Mouse (Mus musculus): ENCODE results near the gene Itm2c.

Gene Itm2c

DNA sequence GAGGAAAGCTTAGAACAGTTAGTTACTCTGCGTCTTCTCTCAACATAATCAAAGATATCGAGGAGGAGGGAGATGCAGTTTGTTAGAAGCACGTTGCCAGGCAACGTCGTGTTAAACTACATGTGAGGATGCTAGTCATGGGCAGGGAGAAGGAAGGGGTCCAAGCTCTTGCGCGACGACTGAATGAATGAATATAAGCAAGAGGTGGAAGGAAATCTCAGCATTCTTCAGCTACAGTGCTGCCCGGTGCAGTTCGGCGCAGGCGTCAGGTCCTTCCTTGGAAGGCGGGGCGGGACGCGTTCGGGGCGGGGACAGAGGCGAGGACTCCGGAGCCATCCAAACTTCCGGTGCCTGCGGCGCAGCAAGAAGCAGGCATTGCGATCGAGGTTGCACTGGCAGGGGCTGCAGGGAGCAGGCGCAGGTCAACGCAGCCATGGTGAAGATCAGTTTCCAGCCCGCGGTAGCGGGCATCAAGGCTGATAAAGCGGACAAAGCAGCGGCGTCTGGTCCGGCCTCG lies at the start of gene Itm2c:
Itm2c (plus strand) TSS at position 51 of the 517 bp plus-strand sequence.
- DNase-seq, result peak; percentile 90

DNA sequence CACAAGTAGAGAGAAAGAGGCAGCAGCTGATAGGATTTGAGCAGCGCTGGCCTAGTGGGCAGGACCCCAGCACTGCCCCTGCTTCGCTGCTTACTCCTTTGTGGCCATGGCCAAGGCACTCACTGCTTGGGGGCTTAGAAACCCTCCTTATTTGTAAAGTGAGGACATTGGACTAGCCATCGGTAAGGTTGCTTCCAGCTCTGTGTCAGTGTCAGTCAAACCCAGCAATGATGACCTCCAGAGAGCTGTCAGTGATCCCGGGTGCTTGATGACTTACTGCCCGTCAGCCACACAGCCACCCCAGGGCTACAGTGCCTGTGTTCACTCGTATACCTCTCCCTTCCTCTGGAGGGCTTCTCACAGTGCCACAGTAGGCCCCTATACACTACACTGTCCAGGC lies 49.1 kb upstream of the Itm2c start:
- DNase-seq, result no peak

DNA sequence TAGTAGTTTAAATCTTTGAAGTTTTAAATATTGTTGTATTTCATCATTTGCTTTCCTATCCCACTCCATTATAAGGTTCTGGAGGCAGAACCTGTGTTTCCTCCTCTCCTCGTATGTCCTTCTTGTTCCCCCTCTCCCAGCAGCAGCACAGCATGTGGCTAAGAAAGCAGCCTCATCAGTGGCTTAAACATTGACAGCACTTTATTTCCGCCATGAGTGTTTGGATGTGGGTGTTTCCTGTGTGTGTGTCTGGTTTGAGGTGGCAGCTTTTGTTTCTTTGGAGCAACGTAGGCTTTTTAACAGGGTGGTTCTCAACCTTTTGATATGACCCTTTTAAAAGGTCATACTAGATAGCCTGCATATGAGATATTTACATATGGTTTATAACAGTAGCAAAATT lies 48.6 kb upstream of the Itm2c start:
- no peak for DNase-seq

- DNase-seq, result no peak
Measured at GRCm38 (mm10) chr1:85849016-85849415, 45.1 kb upstream of the Itm2c start.

- DNase-seq, result no peak
Measured at GRCm38 (mm10) chr1:85850851-85851250, 43.2 kb upstream of the Itm2c start.

- DNase-seq, result peak; percentile 69
Measured at GRCm38 (mm10) chr1:85852996-85853689, 40.9 kb upstream of the Itm2c start.

- no peak for DNase-seq
Measured at GRCm38 (mm10) chr1:85853865-85854264, 40.2 kb upstream of the Itm2c start.

DNA sequence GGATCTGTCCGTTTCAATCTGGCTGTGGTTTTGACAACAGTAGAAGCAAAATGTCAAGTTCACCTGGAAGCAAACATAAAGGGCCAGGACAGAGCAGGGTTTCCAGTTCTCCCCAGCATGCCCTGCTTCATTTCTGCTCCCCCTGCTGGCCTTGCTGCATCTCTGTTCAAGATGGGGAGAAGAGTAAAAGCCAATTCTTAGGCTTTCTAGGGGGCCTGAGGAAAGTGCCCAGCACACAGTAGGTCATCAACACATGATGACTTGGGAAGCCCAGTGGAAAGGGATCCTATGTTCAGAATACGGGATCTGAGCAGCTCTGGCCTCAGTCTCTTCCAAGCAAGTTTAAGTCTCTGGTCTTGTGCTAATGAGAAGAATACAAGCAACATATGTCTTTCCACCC lies 39.6 kb upstream of the Itm2c start:
- no peak for DNase-seq

DNA sequence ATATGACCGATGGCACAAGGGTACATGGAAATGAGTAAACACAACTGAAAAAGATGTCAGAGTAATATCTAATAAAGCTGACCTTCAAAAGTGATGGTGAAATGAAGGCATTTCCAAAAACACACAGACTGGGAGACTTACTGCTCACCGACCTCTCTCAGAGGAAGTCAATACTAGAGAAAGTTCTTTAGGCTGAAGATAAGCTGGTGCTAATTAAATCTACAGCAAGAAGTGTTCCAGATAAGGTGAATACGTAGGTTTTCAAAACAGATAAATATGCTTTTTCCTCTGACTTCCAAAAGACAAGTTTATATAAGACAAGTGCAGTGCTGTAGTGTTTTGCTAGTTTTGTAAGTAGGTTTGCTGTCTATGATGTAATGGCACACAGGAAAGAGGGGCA lies 37.8 kb upstream of the Itm2c start:
- DNase-seq, result no peak

- DNase-seq, result no peak
Measured at GRCm38 (mm10) chr1:85857261-85857754, 36.8 kb upstream of the Itm2c start.

DNA sequence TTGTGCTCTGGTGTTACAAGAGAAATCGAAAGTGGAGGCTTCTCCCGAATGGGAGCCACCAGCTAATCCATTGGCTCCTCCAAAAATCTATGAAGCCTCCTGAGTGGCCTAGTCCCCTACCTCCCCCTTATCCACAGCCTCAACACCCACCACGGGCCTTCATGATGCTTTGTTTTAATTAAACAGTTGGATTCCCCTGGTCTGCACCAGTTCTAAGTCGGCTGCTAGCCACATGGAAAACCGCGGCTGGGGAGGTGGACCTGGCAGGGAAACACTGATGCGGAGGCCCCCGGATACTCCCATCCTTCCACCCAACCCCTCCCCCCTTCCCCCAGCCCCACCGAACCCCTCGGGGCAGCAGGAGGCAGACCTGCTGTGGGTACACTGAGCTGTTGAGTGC lies 29.7 kb upstream of the Itm2c start:
- no peak for DNase-seq

GRCm38 (mm10) chr1:85870001-85870400 lies 24.1 kb upstream of the Itm2c start:
- DNase-seq, result peak; percentile 66

- peak; percentile 32 for DNase-seq
Measured at GRCm38 (mm10) chr1:85870546-85870945, 23.5 kb upstream of the Itm2c start.

- no peak for DNase-seq
Measured at GRCm38 (mm10) chr1:85882003-85882402, 12.1 kb upstream of the Itm2c start.

DNA sequence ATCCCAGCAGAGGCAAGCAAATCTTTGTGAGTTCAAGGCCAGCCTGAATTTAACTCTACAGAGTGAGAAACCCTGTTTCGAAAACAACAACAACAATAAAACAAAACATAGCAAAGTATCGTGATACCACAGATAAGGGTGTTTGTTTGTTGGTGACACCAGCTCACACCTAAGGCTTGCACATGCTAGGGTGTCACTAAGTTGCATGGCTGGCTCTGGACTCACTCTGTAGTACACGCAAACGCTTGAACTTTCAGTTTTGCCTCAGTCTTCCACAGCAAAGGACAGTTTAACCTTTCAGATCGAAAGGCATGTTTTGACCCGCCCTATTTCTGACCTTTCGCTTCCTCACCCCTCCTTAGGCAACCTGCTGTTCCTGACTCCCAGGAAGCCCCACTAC lies 6.9 kb upstream of the Itm2c start:
- no peak for DNase-seq

GRCm38 (mm10) chr1:85894748-85895360 lies 773 bp downstream of the Itm2c start:
- peak; percentile 70 for DNase-seq

DNA sequence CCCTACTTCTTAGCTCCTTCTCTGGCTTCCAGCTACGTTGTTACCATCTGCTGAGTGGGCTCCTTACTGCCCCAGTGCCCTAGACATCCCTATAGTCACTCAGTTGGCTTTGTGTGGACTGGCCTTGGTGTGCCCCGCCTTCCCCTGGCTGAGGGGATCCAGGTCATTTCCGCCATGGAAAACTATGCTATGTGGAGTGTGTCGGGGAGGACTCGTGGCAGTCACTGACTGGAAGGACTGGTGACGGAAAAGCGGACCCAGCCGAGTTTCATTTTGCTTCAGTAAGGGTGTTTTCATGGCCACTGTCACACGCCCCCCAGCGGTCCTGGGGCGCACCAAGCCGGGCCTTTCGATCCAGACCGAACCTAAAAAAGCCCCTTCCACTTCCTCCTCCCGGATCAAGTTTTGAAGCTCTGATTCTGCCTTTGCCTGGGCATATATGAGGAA lies 1.3 kb downstream of the Itm2c start:
- peak; percentile 74 for DNase-seq

GRCm38 (mm10) chr1:85896110-85896509 lies 2.0 kb downstream of the Itm2c start:
- DNase-seq, result no peak

DNA sequence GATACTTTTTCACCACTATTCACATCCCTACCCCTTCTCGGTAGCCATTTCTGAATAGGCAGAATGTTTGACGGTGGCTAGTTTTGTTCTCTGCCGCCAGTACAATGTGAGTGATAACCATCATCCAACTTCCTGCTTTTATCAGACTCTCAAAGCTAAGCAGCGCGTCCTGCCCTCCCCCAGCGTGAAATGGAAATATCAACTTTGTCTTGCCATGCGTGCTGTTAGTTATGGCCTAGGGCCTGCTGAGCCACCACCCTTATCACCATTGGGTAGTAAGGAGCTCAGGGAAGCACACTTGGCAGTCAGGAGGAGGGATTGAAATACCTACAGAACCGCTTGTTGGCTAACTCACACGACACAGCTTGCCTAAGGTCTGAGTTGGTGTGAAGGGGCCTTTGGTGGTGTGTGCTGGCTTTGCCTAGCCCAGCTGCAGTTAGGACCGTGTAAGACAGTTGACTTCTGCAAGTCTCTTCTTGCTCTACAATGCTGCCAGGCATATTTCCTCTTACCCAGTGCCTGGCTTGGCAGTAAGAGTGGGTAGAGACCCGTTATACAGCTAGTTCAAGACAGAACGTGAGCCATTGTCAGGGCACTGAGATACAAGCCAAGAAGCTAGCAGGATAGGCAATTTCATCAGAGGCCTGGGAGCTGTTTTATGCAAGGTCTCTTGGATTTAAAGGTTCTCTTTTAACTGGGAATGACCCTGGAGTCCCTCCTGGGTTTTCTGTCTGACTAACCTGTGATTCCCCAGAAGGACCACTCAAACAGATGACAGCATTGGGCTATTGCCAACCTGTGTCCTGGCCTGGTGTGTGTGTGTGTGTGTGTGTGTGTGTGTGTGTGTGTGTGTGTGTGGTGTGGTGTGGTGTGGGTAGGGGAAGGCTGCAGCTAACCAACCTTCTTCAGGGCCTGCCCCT lies 3.0 kb downstream of the Itm2c start:
- no peak for DNase-seq

GRCm38 (mm10) chr1:85897901-85898760 lies 4.0 kb downstream of the Itm2c start:
- peak; percentile 36 for DNase-seq

DNA sequence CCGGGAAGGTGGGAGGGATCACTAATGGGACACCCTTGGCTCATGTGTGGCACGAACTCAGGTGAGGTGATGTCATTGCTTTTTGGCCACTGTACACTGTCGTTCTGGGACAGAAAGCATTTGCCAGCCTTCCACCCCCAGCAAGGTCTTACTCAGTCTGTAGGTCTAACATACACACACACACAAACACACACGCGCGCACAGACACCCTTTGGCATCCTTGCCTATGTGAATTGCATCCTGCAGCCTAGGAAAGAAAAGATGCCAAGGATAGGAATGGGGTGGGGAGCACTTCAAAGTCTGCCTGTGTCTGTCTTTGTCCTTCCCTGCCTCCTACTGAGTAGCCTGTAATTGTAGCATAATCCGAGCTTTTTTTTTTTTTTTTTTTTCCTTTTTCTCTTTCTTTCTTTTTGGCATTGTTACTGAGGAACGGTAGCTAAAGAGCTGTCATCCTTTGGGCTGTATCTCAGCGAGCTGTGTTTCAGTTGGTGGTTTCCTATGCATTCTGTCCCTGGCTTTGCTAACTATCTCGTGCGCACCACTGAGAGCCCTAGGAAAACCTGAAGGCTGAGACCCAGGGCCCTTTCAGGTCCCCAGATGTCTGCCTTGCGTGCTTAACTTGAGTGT lies 4.8 kb downstream of the Itm2c start:
- peak; percentile 86 for DNase-seq

GRCm38 (mm10) chr1:85899388-85899761 lies 5.3 kb downstream of the Itm2c start:
- DNase-seq, result peak; percentile 57
